In genomic region chr10:12534801-12535200, GRCm38 (mm10) we compare ENCODE assay signal across 24 mouse cellular contexts.
DNase-seq lines count a peak whose midpoint lies in the region; ATAC-seq lines count a peak whose summit lies in the region.
"Had no signal": no experiment of that assay in that cellular context is flagged by ENCODE, and none has a peak within 500 bp of the region (broad histone marks: within the 10 kb centered on the region; RNA-seq: fewer than 3 reads in every experiment).

No protein-coding gene starts in this region.

- no peak overlapping the region for H3K27ac ChIP-seq in liver, embryonic 13.5 days
- H3K27ac ChIP-seq: embryonic facial prominence, embryonic 15.5 days; heart, embryonic 15.5 days; hindbrain, embryonic 14.5 days; kidney, postnatal 0 days; limb, embryonic 10.5 days; macrophage; midbrain, embryonic 15.5 days; neural tube, embryonic 12.5 days had no signal

- no peak for ATAC-seq in megakaryocyte, adult 5-6 weeks (ENCODE audit: poor library complexity, severe bottlenecking)
- peak; percentile 71 for ATAC-seq in liver, embryonic 13.5 days (ENCODE audit: low read depth)
- ATAC-seq in cerebellum, adult (ENCODE audit: insufficient number of reproducible peaks, low FRiP score, low TSS enrichment), result no peak
- ATAC-seq: forebrain, embryonic 16.5 days; midbrain, embryonic 15.5 days had no signal

- WGBS in liver, embryonic 13.5 days (ENCODE audit: insufficient replicate concordance), result 44% methylated on average over 3 of the region's 3 CpGs

- no peaks in the 10 kb centered on the region for H3K27me3 ChIP-seq in megakaryocyte, embryonic 14.5 days (replicated peaks)
- H3K27me3 ChIP-seq in liver, embryonic 13.5 days, result no peaks in the 10 kb centered on the region
- H3K27me3 ChIP-seq: embryonic facial prominence, embryonic 15.5 days; heart, embryonic 15.5 days; midbrain, embryonic 15.5 days; neural tube, embryonic 12.5 days had no signal

- H3K4me2 ChIP-seq in liver, embryonic 13.5 days, result no peak overlapping the region
- H3K4me2 ChIP-seq: embryonic facial prominence, embryonic 15.5 days; heart, embryonic 15.5 days; hindbrain, embryonic 14.5 days; midbrain, embryonic 15.5 days; neural tube, embryonic 12.5 days had no signal

- no peak overlapping the region for H3K9ac ChIP-seq in liver, embryonic 13.5 days
- H3K9ac ChIP-seq: embryonic facial prominence, embryonic 15.5 days; heart, embryonic 15.5 days; hindbrain, embryonic 14.5 days; midbrain, embryonic 15.5 days; neural tube, embryonic 12.5 days had no signal

- H3K4me3 ChIP-seq in megakaryocyte, embryonic 14.5 days (replicated peaks), result peak overlapping the region; percentile 77
- no peak overlapping the region for H3K4me3 ChIP-seq in liver, embryonic 13.5 days (replicated peaks)
- H3K4me3 ChIP-seq: embryonic facial prominence, embryonic 15.5 days; heart, embryonic 15.5 days; limb, embryonic 10.5 days; midbrain, embryonic 15.5 days; neural tube, embryonic 12.5 days had no signal

- peaks cover 91% of the 10 kb centered on the region for H3K36me3 ChIP-seq in megakaryocyte, embryonic 14.5 days (replicated peaks; ENCODE audit: low read length)
- no peaks in the 10 kb centered on the region for H3K36me3 ChIP-seq in liver, embryonic 13.5 days
- H3K36me3 ChIP-seq: heart, embryonic 15.5 days; midbrain, embryonic 15.5 days; neural tube, embryonic 12.5 days had no signal

- H3K9me3 ChIP-seq in megakaryocyte, embryonic 14.5 days, result no peaks in the 10 kb centered on the region
- H3K9me3 ChIP-seq in liver, embryonic 13.5 days (replicated peaks), result no peaks in the 10 kb centered on the region
- H3K9me3 ChIP-seq: embryonic facial prominence, embryonic 15.5 days; G1E; heart, embryonic 15.5 days; limb, embryonic 10.5 days; midbrain, embryonic 15.5 days; neural tube, embryonic 12.5 days had no signal

- peaks cover 54% of the 10 kb centered on the region for H3K4me1 ChIP-seq in megakaryocyte, embryonic 14.5 days
- peaks cover 16% of the 10 kb centered on the region for H3K4me1 ChIP-seq in liver, embryonic 13.5 days (replicated peaks)
- H3K4me1 ChIP-seq: embryonic facial prominence, embryonic 15.5 days; midbrain, embryonic 15.5 days; neural tube, embryonic 12.5 days had no signal

- peak; percentile 9 for DNase-seq in c-Kit-negative CD71-positive TER-119-positive erythroid progenitor cells, embryonic 14.5 days (ENCODE audit: low read depth, low spot score)
- no peak for DNase-seq in liver, embryonic 13.5 days
- no peak for DNase-seq in spleen, postnatal 4 days (ENCODE audit: low spot score in 2 of 2)
- DNase-seq in kidney, adult 18-20 months, result no peak
- DNase-seq: cerebellum, adult 9-10 months; gastrocnemius, postnatal 25 days; heart, postnatal 36 days; kidney, adult 2 months; right cerebral cortex, postnatal 25 days; spleen, adult 18-20 months; thymus, postnatal 14 days had no signal
